Mouse (Mus musculus): ENCODE data around the gene Zfp740.

DNA sequence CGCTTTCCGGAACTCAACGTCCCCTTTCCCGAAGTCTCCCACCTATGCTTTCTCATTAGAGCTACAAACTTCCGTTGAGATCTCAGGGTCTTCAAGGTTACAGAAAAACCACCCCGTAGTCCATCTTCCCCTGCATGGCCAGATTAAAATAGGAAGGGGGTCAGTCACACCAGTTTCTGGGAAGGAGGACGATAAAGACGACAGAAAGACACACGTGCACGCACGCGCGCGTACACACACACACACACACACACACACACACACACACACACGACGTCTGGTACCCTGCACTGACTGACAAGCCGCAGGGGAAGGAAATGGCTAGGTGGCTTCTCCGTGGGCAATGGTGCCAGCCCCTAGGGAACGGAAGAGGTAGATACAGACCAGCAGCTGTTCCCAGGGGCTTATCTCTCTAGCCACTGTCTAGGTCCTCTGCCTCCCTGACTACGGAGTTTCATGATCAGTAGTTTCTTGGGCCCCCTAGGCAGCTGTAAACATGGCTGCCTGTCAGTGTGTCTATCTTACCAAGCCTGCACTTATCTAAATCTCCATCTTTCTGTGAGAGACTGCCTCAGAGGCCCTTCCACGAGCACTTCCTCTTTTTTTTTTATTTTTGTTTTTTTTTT is 22.1 kb downstream of the Zfp740 start:
- TF ChIP-seq POLR2A (IDR thresholded peaks at IDR 0.05; ENCODE audit: insufficient read depth, low read depth, low read length) (no peak), EP300 (IDR thresholded peaks at IDR 0.05; ENCODE audit: insufficient read depth, low read depth, low read length) (no peak), CTCF (IDR thresholded peaks at IDR 0.05) (no peak)

Measured in heart, adult 2 months (tissue).